Mouse (Mus musculus) adrenal gland, postnatal 4 days (tissue): ENCODE data around the gene Zmynd10. TPM values are rescaled to one million over a fixed set of nuclear protein-coding genes. Genes with fewer than 3 reads are reported as not detected.
"Not testable (repeated sequence)": the region's sequence is repeated elsewhere in the genome, so short reads cannot be mapped to it uniquely, and the experiment has no call there.

ENCODE experiments used
- DNase-seq, 2 experiments: peaks; one replicate each; pipeline ENCODE4 v3.0.0; 2021 to 2022; ENCODE audit warnings: low spot score in 2 of 2, mixed read lengths in 2 of 2
- total RNA-seq, 2 experiments: library from RNA; stranded (reverse); gene quantifications; 2 replicates each; pipeline ENCODE4 v1.2.3; 2021

Zmynd10 gene
- total RNA-seq, 2 experiments from 2014 or later, result 0.71 to 1.6 TPM

GRCm38 (mm10) chr9:107554319-107554825, 7.3 kb downstream of the Zmynd10 start:
- DNase-seq, result peak; percentile 74 to 85

GRCm38 (mm10) chr9:107555031-107555457, 7.9 kb downstream of the Zmynd10 start:
- no peak for DNase-seq

- DNase-seq, result no peak
Observed at GRCm38 (mm10) chr9:107555701-107556100, 8.6 kb downstream of the Zmynd10 start.

GRCm38 (mm10) chr9:107556346-107556745, 9.2 kb downstream of the Zmynd10 start:
- DNase-seq, result no peak

- peak; percentile 65 to 86 for DNase-seq
Observed at GRCm38 (mm10) chr9:107563029-107563581, 16.0 kb downstream of the Zmynd10 start, which contains the start of gene Tusc2. Tusc2 (plus strand) TSS chr9:107563255.

DNA sequence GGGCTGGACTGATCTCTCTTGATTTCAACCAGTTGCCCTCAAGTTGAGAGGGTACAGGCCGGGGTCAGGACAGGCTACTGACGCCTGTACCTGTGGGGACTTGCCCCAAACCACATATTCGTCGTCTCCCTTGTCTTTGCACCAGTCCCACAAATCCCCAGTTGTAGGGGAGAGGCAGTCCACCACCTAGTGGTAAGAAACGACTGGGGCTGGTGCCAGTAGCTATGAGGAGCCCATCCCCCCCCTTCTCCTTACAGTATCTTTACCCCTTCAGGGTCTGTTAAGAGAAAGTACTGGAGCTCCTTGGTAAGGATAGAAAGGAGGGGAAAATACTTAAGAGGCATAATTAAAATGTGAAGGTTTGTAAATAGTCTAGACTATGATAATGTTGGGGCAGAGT, 18.5 kb downstream of the Zmynd10 start:
- not testable (repeated sequence) for DNase-seq

DNA sequence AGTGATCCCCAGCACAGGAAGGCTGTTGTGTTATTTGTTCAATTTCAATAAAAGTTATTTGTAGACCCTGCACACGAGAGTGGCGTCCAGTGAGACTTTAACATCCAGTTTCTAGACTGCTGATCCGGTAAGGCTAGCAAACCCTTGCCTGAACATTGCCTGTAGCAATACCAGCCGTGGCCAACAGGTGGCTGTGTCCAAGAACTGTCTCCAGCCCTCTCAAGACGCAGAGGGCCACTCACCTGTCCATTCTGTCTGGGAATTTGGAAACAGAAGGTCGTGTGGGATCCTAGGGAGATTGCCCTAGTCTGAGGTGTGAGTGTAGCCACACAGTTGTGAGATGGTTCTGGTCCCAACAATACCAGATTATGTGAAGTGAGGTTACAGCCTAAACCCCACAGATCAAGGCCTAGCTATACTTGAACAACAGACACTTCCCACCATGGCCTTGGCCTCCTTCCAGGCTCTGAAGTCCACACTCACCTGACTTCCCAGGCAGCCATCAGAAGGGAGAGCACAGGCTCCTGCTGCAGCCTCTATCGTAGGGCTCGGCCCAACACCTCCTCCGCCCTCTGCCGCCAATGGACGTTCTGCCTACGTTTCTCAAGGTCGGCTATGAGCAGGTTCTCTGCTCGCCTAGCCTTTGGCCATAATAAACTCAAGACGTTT, 19.1 kb downstream of the Zmynd10 start:
- peak in 1 of 2 experiments; percentile 67 for DNase-seq

GRCm38 (mm10) chr9:107566855-107567254, 19.8 kb downstream of the Zmynd10 start:
- DNase-seq, result no peak

DNA sequence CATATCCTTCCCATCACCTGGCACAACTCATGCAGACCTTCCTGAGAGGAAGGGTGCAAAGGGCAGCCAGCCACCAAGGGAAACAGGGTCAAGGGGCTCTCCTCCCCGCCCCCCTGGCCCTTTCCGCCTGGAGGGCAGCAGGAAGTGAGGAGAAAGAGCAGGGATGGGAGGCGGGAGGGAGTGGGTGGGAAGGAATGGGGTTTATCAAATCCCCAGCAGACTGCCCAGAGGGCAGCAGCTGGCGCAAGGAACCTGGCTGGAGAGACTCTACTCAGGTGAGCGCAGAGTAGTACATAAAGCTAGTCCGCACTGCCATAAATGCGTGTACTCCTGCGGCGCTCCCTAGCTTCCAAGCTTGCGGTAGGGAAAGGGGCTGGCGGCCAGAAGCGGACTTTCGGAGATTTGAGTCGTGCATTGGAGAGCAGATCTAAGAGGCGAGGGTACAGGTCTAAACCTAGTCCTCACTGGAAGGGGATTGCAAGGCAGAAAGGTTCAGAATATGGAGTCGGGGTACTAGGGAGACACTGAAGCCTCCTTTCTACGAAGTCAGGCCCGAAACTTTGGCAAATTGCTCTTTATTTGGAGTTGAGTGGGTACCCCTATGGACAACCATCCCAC, 20.7 kb downstream of the Zmynd10 start, which contains the start of gene Hyal2:
Gene Hyal2 (plus strand): TSS at position 244 of the 618 bp plus-strand sequence.
- DNase-seq, result no peak

DNA sequence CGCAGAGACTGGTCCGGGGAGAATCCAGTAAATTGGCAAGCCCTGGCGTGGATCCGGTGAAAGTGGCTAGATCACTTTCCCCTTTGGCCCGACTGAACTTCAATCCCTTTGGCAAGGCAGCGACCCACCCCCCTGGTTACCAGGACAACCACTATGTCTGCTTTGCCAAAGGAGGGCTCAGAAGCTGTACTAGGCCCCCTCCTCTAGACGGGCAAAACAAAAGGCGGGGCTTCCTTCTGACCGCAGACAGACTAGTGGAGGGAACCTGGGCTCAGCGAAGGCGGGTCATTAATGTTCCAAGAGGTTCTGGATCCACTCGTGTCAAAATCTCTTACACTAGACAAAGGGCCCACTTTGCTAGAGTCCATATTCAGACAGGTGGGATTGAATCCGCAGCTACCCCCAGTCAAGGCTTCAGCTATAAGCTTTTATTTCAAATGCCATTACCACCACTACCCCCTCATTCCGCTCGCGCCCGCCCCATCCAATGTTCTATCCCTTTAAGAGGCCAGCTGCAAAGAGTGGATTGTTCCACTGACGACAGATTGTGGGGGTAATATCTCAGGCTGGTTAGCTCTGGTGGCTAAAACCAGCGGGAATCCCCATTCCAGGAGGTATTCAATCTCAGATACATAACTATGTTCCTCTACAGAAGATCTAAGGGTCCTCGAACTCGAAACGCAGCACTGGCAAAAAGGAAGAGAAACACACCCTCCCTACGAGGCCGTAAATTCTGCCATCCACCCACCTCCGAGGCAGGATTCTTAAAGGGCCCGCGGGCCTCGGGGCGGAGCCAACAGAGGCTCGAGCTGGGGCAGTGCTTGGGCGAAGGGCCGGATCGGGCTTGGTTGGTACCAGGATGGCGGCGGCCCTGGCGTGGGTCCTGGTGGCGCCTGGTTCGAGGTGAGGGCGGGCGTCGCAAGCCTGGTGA, 21.5 kb downstream of the Zmynd10 start:
- peak in 1 of 2 experiments; percentile 75 for DNase-seq

- DNase-seq, result no peak
Observed at GRCm38 (mm10) chr9:107569270-107569669, 22.2 kb downstream of the Zmynd10 start.

GRCm38 (mm10) chr9:107570016-107570415, 22.9 kb downstream of the Zmynd10 start:
- DNase-seq, result no peak

- no peak for DNase-seq
Observed at GRCm38 (mm10) chr9:107570845-107571244, 23.7 kb downstream of the Zmynd10 start.

DNA sequence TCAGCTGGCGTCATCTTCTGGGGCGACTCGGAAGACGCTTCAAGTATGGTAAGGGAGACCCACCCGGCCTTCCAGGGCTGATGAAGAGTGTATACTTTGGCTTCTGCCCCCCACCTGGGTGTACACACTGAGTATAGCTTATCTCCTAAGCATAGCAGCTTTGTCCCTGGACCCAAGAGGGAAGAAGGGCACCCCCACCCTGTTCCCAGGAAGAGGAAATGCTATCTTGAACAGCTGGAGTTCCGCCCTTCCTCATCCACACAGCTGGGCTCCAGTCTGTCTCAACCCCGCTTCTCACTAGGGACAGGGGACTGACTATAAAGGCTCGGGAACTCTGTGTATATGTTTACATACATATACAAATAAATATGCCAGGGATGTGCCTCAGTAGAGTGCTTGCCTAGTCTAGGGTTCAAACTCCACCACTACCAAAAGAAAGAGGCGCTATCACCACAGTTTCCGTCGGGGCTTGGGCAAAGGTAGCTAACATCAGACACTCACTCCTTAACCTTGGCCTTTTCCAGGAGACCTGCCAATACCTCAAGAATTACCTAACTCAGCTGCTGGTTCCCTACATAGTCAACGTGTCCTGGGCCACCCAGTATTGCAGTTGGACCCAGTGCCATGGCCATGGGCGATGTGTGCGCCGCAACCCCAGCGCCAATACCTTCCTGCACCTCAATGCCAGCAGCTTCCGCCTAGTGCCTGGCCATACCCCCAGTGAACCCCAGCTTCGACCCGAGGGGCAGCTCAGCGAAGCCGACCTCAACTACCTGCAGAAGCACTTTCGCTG, 24.6 kb downstream of the Zmynd10 start:
- DNase-seq, result no peak

DNA sequence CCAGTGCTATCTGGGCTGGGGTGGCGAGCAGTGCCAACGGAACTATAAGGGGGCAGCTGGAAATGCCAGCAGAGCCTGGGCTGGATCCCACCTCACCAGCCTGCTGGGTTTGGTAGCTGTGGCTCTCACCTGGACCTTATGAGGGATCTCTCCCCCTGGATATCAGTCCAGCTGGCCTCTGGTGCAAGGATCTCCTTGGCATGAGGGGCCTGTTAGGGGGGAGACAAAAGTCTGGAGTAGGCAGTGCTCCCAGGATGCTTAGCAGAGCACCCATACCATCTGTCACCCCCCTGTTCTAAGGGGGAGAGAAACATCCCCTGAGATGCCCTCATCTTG, 25.2 kb downstream of the Zmynd10 start:
- DNase-seq, result no peak

- not testable (repeated sequence) for DNase-seq
Observed at GRCm38 (mm10) chr9:107573774-107574173, 26.7 kb downstream of the Zmynd10 start.

GRCm38 (mm10) chr9:107575579-107576356, 28.7 kb downstream of the Zmynd10 start:
- no peak for DNase-seq

DNA sequence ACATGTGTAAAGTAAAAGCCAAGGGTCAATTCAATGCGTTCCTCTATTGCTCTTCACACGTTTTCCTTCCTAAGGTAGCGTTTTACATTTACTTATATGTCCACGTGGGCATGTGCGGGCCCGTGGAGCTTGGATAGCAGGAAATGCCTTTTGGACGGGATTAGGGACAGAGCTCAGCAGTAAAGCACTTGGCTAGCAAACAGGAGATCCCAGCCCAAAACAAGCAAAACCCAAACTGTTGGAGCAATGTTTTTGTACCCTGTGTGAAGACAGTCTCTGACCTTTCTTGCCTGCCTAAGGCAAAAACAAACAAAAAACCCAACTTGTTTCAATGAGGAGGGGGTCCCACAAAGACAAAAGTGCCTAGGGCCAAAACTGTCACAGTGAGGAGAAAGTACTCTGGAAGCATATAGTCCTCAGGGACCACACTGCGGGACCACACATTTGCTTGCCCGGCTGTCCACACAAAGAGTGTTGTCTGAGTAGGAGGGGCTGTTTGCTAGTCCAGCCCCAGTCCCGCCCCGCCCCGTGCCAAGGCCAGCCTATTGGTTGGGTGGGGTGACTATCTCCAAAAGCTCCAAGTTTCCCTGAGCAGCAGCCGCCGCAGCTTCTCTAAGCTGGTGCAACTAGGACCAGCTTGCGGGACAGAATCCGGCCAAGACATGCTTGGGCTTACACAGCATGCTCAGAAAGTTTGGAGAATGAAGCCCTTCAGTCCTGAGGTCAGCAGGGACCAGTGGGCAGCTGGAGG, 29.4 kb downstream of the Zmynd10 start, which contains the start of gene Hyal1:
Gene Hyal1 (plus strand): TSS at position 571 of the 751 bp plus-strand sequence.
- peak; percentile 46 to 75 for DNase-seq

- DNase-seq, result no peak
Observed at GRCm38 (mm10) chr9:107577871-107578270, 30.8 kb downstream of the Zmynd10 start.
